Mouse (Mus musculus) spleen, postnatal 0 days (tissue): Measurements from ENCODE around the gene Zfp598. TPM values are rescaled to one million over a fixed set of nuclear protein-coding genes. Genes with fewer than 3 reads are reported as not detected.

Experiments used
- polyA plus RNA-seq: library from polyadenylated mRNA; unstranded; fragments of >200 nt; fragmentation: Nextera tagmentation; extraction: Ambion mirVana; gene quantifications from 2 replicates; pipeline ENCODE4 v1.2.1, GENCODE M21; 2015

The Zfp598 gene
- polyA plus RNA-seq, result 9.6 and 9.9 TPM in 2 replicates

DNA sequence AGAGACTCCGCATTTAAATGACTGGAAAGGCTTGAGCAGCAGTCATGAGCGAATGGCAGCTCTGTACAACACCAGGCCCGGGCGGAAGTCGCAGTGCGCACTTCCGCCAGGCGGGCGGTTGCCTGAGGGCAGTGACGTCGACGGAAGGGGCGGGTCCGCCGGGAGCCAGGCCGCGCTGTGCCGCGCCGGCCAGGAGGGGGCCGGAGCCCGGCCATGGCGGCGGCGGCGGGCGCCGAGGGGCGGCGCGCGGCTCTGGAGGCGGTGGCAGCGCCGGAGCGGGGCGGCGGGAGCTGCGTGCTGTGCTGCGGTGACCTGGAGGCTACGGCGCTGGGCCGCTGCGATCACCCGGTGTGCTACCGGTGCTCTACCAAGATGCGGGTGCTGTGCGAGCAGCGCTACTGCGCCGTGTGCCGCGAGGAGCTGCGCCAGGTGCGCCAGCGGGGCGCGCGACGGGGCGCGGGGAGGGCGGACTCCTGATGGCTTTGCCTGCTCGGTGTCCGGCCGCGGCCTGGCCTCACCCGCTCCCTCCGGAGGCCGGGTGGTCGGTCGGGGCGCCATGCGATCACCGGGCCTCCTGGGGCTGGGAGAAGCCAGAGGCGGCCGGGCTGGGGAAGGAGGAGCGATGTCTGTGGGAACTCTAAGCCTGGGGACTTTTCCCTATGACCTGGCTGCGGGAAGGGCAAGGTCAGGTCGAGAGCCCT lies at the start of gene Zfp598:
Zfp598 (plus strand) TSS at position 143 of the 701 bp plus-strand sequence.

DNA sequence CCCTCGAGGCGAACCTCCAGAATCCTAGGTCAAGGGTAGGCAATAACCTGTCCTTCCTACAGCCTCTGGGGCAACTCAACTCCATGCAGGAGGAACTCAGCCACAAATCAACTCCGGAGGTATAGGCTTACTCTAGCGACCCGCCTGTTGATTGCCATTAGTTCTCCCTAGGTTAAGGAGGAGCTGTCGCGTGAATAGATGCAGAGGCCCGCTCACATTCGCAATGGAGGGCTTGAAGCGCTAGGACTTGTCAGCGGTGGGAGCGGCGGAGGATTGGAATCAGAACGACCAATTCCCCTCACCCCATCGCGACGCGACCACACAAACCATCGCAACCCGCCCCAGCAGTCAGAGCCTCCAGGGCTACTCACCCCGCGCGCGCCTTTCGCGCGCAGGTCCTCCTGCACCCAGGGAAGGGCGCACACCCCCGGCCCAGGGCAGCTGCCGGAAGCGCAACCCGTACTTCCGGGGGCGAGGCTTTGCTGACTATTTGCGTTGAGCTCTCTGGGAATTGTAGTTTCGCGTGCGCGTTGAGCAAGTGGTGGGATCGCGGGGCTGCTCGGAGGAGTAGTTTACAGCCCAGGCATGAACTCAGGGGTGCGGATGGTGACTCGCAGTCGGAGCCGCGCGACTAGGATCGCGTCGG lies 37.2 kb upstream of the Zfp598 start, which contains the start of the genes Tsc2 and Nthl1:
Tsc2 (minus strand) TSS at position 464 of the 646 bp plus-strand sequence.
Nthl1 (plus strand) TSS at position 514 of the 646 bp plus-strand sequence.

DNA sequence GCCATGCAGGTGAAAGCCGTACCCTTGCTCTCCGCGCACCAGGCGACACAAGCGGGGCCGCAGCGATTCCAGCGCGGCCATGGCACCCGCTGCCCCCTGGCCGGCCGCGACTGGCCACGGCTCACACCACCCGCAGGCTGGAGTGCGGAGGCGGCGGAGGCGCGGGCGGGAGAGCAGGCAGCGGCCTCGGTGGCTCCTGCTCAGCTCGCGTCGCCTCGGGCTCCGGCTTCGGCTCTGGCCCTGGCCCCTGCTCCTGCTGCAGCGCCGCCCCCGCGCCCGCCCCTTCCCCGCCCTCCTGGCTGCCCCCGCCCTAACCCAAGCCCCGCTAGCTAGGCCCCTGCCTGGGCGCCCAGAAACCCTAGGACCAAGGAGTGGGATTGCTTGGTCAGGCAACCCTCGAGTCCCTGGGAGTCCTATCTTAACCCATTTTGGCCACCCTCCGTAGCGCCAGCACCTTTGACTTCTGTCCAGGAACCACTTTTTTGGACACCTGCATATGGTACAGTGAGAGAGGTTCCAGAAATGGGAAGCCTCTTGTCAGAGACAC lies 19.3 kb upstream of the Zfp598 start, which contains the start of gene Slc9a3r2:
Slc9a3r2 (minus strand) TSS at position 258 of the 547 bp plus-strand sequence.

DNA sequence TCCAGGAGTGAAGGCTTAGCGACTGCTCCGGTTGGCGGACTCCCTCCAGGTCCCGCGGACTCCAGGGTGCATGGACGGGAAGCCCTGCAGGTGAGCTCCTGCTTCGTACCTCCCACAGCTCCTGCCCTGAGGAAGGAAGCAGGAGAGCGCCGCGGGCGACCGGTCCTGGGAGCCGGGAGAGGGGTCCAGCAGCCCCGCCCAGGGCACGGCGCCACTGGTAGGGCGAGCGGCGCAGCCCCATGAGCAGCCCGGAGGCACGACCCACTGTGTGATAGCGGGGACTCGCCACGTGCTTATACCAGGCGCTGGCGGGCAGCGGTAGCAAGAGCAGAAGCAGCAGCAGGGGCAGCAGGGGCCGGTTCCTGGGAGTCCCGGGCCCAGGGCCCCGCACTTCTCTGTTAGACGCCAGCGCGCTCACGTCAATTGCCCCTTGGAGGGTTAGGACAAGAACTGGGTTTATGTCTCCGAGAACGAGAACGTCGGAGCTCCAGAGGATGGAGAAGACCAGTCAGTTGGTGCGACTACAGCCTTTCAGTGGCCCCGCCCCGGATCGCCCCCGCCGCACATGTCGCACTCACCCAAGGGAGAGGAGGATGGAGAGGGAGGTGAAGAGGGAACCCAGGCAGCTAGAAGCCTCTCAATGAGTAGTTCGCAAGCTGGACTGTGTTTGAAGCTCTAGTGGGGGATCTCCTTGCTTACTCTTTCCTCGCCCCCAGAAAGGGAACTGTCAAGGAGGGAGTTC lies 11.3 kb upstream of the Zfp598 start, which contains the start of gene Npw:
Npw (minus strand) TSS at position 441 of the 742 bp plus-strand sequence.

DNA sequence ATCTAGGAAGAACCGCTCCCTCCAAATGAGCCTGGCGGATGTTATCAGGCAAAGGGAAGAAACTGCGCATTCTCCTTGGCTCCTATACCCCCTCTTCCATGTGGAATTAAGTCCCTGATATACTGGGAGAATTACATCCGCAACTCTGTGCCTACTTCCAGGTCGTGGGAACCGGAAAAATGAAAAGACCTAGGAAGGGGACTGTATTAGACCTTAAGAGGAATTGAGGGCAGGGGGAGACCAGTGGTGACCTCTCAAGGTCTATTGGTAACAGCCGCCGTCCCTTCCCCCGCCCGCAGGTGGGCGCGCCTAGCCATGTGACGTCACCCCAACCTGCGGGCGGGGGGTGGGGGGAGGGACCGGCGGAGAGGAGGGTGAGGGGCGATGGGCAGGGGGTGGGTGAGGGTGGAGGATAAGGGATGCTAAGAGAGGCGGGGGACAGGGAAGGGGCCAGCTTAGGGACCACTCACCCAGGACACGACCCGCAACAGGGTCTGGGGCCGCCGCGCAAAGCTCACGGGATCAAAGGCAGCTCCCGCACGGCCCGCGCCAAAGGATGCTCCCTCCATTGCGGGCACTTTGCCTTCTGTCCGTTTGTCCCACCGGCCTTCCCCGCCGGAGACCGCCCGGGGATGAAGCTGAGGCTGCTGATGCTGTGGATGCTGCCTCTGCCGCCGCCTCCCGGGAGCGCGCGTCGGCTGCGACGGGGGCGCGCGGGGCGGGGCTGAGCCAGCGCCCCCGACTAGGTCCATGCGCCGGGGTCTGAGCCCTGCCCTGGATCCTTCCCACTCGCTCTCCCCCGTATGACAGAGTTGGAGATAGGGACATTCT lies 20.0 kb downstream of the Zfp598 start, which contains the start of gene Syngr3:
Syngr3 (minus strand) TSS at position 705 of the 831 bp plus-strand sequence.

DNA sequence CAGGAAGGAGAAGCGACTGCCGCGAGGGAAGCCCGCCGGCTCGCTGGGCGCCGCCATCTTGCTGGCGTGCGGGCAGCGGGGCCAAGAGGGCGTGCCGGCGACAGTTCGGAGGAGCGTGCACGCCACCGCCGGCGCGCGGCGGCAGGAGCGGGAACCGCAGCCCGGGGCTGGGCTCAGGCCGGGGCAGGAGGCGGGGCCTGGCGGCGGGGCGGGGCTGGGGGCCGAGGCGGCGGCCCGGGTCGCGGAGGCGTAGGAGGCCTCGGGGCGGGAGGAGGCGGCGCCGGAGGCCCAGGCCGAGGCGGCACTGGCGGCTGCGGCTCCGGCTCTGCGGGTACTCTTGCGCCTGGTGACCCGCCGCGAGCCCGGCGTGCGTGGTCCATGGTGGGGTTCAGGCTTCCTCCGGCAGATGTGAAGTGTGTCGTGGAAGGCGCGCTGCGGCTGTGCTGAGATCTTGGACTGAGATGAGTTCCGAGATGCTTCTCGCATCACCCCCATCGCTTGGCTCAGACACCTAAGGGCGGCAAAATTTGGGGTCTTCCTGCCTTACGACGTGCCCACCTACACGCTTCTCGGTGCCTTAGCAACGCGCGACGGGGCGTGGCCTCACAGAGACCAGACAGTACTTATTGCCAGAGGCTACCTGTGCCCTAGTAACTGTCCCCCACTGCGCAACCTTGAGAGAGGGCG lies 26.7 kb downstream of the Zfp598 start, which contains the start of the genes Gfer and Noxo1:
Gfer (minus strand) TSS at position 146 of the 687 bp plus-strand sequence.
Noxo1 (plus strand) TSS at position 224 of the 687 bp plus-strand sequence.

DNA sequence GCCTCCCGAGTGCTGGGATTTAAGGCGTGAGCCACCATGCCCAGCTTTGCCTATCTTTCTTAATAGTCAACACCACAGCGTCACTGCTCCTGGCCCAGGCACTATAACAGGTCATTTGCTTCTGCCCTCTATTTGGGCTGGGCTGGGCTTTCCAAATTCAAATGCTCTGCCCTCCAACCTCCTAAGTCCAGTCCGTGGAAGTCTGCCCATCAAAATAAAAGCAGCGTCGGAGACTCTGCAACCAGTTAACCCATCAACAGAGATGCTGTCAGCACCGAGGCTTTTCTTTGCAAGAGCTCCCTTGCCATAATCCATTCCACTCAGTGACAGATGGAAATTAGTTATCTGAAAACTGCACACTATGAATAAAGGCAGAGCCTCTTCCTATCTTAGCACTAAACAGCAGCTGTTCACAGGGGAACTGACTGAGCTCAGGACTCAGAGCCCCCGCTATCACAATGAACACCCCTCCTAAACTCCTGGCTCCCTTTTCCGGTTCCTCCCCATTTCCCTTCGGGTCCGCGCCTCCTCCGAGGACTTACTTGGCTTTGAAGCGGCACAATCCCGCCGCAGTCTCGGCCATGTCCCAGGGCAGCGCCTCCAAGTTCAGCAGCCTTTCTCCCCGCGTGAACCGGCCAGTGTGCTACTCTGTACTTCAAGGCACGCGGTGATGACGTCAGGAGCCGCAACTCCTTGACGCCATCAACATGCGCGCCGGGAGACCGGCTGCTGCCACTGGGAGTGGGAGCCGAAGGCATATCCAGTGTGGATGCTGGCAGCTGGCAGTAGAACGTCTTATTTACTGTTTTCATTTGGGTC lies 37.7 kb downstream of the Zfp598 start, which contains the start of gene Tbl3:
Tbl3 (minus strand) TSS at position 679 of the 819 bp plus-strand sequence.

DNA sequence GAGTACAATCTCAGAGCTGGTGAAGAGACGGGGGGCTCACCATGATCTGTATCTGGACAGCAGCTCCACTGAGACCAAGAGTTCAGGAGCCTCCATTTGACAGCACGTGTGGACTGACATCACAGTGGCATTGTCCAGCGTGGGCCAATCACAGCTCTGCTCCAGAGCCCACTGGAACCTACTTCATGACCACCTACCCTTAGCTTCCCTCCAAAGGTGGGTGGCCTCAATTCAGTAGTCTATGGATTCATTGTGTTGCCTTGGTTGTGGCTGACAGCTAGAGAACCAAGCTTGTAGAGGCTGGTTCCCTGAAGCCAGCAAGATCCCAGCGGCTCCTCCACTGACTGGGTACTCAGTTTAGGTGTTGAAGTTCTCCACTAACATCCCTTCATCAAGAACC lies 48.5 kb downstream of the Zfp598 start, which contains the start of the genes Rnf151 and Rps2:
Rnf151 (minus strand) TSS at position 121 of the 400 bp plus-strand sequence.
Rps2 (plus strand) TSS at position 174 of the 400 bp plus-strand sequence.

DNA sequence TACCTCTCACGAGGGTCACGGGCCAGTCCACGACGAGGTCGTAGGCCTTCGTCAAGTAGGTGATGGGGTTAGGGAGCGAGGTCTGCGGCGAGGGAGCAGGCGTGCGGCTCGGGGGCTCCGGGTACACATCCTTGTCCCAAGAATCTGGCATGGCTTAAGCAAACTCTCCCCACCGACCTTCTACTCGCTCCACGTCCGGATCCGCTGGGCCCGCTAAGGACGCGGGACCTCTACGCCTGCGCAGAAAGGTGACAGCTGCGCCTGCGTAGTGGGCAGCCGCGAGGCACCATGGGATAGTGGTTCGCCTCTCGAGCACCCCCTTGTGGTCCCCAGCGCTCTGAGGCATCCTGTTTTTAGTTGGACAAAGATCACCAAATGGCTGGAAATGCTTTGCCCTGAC lies 54.7 kb downstream of the Zfp598 start, which contains the start of gene Ndufb10:
Ndufb10 (minus strand) TSS at position 295 of the 400 bp plus-strand sequence.

DNA sequence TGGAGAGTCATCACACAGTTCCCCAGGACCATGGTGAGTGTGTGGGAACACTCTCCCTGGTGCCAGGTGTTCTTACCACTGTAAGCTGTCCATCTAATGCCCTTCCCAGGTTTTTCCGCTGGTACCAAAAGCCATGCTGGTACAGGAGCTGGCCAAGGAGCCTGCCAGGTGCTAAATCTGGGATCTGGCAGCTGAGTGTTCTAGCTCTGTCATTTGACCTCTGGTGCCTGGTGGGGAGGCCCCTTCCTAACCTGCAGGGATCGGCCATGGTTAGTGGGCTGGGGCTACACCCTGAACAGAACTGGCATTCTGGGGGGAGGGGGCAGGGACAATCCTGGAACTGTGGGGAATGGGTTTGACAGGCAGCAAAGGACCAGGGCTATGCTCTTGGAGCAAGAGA lies 58.1 kb downstream of the Zfp598 start, which contains the start of gene Rpl3l:
Rpl3l (plus strand) TSS at position 203 of the 400 bp plus-strand sequence.

Other genes with a start within 250 kb of the Zfp598 start
- 48.9 and 53.5 TPM in 2 replicates for gene Eci1, start 243.0 kb upstream of the Zfp598 start, polyA plus RNA-seq
- 1.00 and 1.4 TPM in 2 replicates for gene Dnase1l2, start 226.6 kb upstream of the Zfp598 start, polyA plus RNA-seq
- 17.4 and 20.1 TPM in 2 replicates for gene E4f1, start 199.4 kb upstream of the Zfp598 start, polyA plus RNA-seq
- gene Pgp, start 199.3 kb upstream of the Zfp598 start, polyA plus RNA-seq, result 74.7 and 81.1 TPM in 2 replicates
- not detected in 2 replicates for gene Bricd5, start 195.8 kb upstream of the Zfp598 start, polyA plus RNA-seq
- 14.6 and 17.9 TPM in 2 replicates for gene Mlst8, start 190.6 kb upstream of the Zfp598 start, polyA plus RNA-seq
- gene Caskin1, start 181.1 kb upstream of the Zfp598 start, polyA plus RNA-seq, result 0.38 and 0.40 TPM in 2 replicates
- 41.7 and 45.4 TPM in 2 replicates for gene Traf7, start 141.7 kb upstream of the Zfp598 start, polyA plus RNA-seq
- gene Rab26, start 135.5 kb upstream of the Zfp598 start, polyA plus RNA-seq, result 1.5 and 2.3 TPM in 2 replicates
- gene Pkd1, start 119.9 kb upstream of the Zfp598 start, polyA plus RNA-seq, result 4.8 and 12.3 TPM in 2 replicates
- 33.4 and 33.5 TPM in 2 replicates for gene Tsc2, start 37.1 kb upstream of the Zfp598 start, polyA plus RNA-seq
- gene Nthl1, start 37.0 kb upstream of the Zfp598 start, polyA plus RNA-seq, result 6.9 and 8.2 TPM in 2 replicates
- 32.8 and 46.2 TPM in 2 replicates for gene Slc9a3r2, start 19.4 kb upstream of the Zfp598 start, polyA plus RNA-seq
- gene Npw, start 11.2 kb upstream of the Zfp598 start, polyA plus RNA-seq, result 0.44 and 0.54 TPM in 2 replicates
- gene Syngr3, start 20.3 kb downstream of the Zfp598 start, polyA plus RNA-seq, result 0.06 and 0.11 TPM in 2 replicates
- 31.0 and 32.6 TPM in 2 replicates for gene Gfer, start 26.5 kb downstream of the Zfp598 start, polyA plus RNA-seq
- gene Noxo1, start 26.5 kb downstream of the Zfp598 start, polyA plus RNA-seq, result 0.81 and 1.3 TPM in 2 replicates
- 35.3 and 37.9 TPM in 2 replicates for gene Tbl3, start 38.0 kb downstream of the Zfp598 start, polyA plus RNA-seq
- gene Rnf151, start 48.4 kb downstream of the Zfp598 start, polyA plus RNA-seq, result not detected in 2 replicates
- gene Rps2, start 48.4 kb downstream of the Zfp598 start, polyA plus RNA-seq, result 1,569 and 1,600 TPM in 2 replicates
- 212 and 230 TPM in 2 replicates for gene Ndufb10, start 54.8 kb downstream of the Zfp598 start, polyA plus RNA-seq
- 1.1 and 1.3 TPM in 2 replicates for gene Rpl3l, start 58.1 kb downstream of the Zfp598 start, polyA plus RNA-seq
- gene Msrb1, start 67.0 kb downstream of the Zfp598 start, polyA plus RNA-seq, result 103 and 110 TPM in 2 replicates
- not detected in 2 replicates for gene Hs3st6, start 83.3 kb downstream of the Zfp598 start, polyA plus RNA-seq
- gene Meiob, start 134.6 kb downstream of the Zfp598 start, polyA plus RNA-seq, result 0.32 and 0.78 TPM in 2 replicates
- gene Hagh, start 170.5 kb downstream of the Zfp598 start, polyA plus RNA-seq, result 168 and 186 TPM in 2 replicates
- gene Fahd1, start 180.7 kb downstream of the Zfp598 start, polyA plus RNA-seq, result 54.4 and 61.1 TPM in 2 replicates
- gene Igfals, start 196.3 kb downstream of the Zfp598 start, polyA plus RNA-seq, result 0.08 and 0.21 TPM in 2 replicates
- 73.8 and 78.0 TPM in 2 replicates for gene Nubp2, start 216.7 kb downstream of the Zfp598 start, polyA plus RNA-seq
- 51.9 and 55.4 TPM in 2 replicates for gene Spsb3, start 217.0 kb downstream of the Zfp598 start, polyA plus RNA-seq
- 11.8 and 12.7 TPM in 2 replicates for gene Eme2, start 225.4 kb downstream of the Zfp598 start, polyA plus RNA-seq
- gene Mrps34, start 225.4 kb downstream of the Zfp598 start, polyA plus RNA-seq, result 71.0 and 73.0 TPM in 2 replicates
- 66.5 and 77.6 TPM in 2 replicates for gene Nme3, start 226.8 kb downstream of the Zfp598 start, polyA plus RNA-seq